ENCODE assay signal across 24 mouse cellular contexts in genomic region chr2:75442632-75443031, GRCm38 (mm10).
DNase-seq lines count a peak whose midpoint lies in the region; ATAC-seq lines count a peak whose summit lies in the region.
"Had no signal": no experiment of that assay in that cellular context is flagged by ENCODE, and none has a peak within 500 bp of the region (broad histone marks: within the 10 kb centered on the region; RNA-seq: fewer than 3 reads in every experiment).

No protein-coding gene starts in this region.

- H3K4me3 ChIP-seq in hindbrain, embryonic 13.5 days = no peak overlapping the region
- no peak overlapping the region for H3K4me3 ChIP-seq in hindbrain, embryonic 16.5 days (ENCODE audit: low read length)
- H3K4me3 ChIP-seq in neural tube, embryonic 14.5 days (ENCODE audit: low read depth, low read length) = no peak overlapping the region
- no peak overlapping the region for H3K4me3 ChIP-seq in forebrain, embryonic 13.5 days
- H3K4me3 ChIP-seq in intestine, embryonic 15.5 days (replicated peaks) = no peak overlapping the region
- H3K4me3 ChIP-seq: heart, adult 2 months; heart, embryonic 12.5 days; kidney, embryonic 15.5 days; liver, embryonic 12.5 days; midbrain, embryonic 12.5 days had no signal

- 45% methylated on average over 1 of the region's 1 CpGs for WGBS in hindbrain, embryonic 13.5 days
- 33% methylated on average over 1 of the region's 1 CpGs for WGBS in hindbrain, embryonic 16.5 days
- 20% methylated on average over 1 of the region's 1 CpGs for WGBS in neural tube, embryonic 14.5 days
- WGBS in forebrain, embryonic 13.5 days = 11% methylated on average over 1 of the region's 1 CpGs
- WGBS in intestine, embryonic 15.5 days = 74% methylated on average over 1 of the region's 1 CpGs

- H3K9ac ChIP-seq in hindbrain, embryonic 13.5 days = no peak overlapping the region
- H3K9ac ChIP-seq in hindbrain, embryonic 16.5 days (ENCODE audit: low read depth, low read length) = no peak overlapping the region
- H3K9ac ChIP-seq in neural tube, embryonic 14.5 days (replicated peaks; ENCODE audit: low read depth, low read length) = no peak overlapping the region
- H3K9ac ChIP-seq in forebrain, embryonic 13.5 days = no peak overlapping the region
- H3K9ac ChIP-seq in intestine, embryonic 15.5 days = no peak overlapping the region
- H3K9ac ChIP-seq: heart, embryonic 12.5 days; kidney, embryonic 15.5 days; liver, embryonic 12.5 days; liver, postnatal 0 days; midbrain, embryonic 12.5 days had no signal

- peaks cover 13% of the 10 kb centered on the region for H3K4me1 ChIP-seq in hindbrain, embryonic 13.5 days (replicated peaks)
- H3K4me1 ChIP-seq in hindbrain, embryonic 16.5 days (ENCODE audit: control insufficient read depth, insufficient read depth, low read depth, low read length) = no peaks in the 10 kb centered on the region
- peaks cover 8% of the 10 kb centered on the region for H3K4me1 ChIP-seq in neural tube, embryonic 14.5 days (ENCODE audit: control insufficient read depth, insufficient read depth, low read length)
- H3K4me1 ChIP-seq in forebrain, embryonic 13.5 days = peaks cover 17% of the 10 kb centered on the region
- H3K4me1 ChIP-seq in intestine, embryonic 15.5 days (replicated peaks) = no peaks in the 10 kb centered on the region
- H3K4me1 ChIP-seq: heart, embryonic 12.5 days; liver, embryonic 12.5 days had no signal

- ATAC-seq in hindbrain, embryonic 13.5 days (ENCODE audit: low FRiP score) = no peak
- no peak for ATAC-seq in hindbrain, embryonic 16.5 days
- 0 out of 2 replicates have a peak, but pooled peaks have one; percentile 46 for ATAC-seq in neural tube, embryonic 14.5 days (ENCODE audit: low read depth)
- peak; percentile 85 for ATAC-seq in forebrain, embryonic 13.5 days
- no peak for ATAC-seq in intestine, embryonic 15.5 days
- ATAC-seq: activated CD4-positive, CD25-positive, alpha-beta regulatory T cell, adult 4 months; CD4-positive, CD25-positive, alpha-beta regulatory T cell, adult 4 months; liver, embryonic 12.5 days; liver, postnatal 0 days had no signal

- H3K9me3 ChIP-seq in hindbrain, embryonic 13.5 days = no peaks in the 10 kb centered on the region
- no peaks in the 10 kb centered on the region for H3K9me3 ChIP-seq in hindbrain, embryonic 16.5 days (ENCODE audit: control insufficient read depth, low read length)
- H3K9me3 ChIP-seq in neural tube, embryonic 14.5 days (ENCODE audit: control insufficient read depth, low read length) = no peaks in the 10 kb centered on the region
- H3K9me3 ChIP-seq in forebrain, embryonic 13.5 days (replicated peaks) = no peaks in the 10 kb centered on the region
- no peaks in the 10 kb centered on the region for H3K9me3 ChIP-seq in intestine, embryonic 15.5 days
- H3K9me3 ChIP-seq: heart, embryonic 12.5 days; kidney, embryonic 15.5 days; liver, embryonic 12.5 days; midbrain, embryonic 12.5 days had no signal

- peak overlapping the region; percentile 55; the same call in 1 of the 2 replicates for H3K27ac ChIP-seq in hindbrain, embryonic 13.5 days
- H3K27ac ChIP-seq in hindbrain, embryonic 16.5 days (ENCODE audit: low read depth, low read length) = no peak overlapping the region
- H3K27ac ChIP-seq in neural tube, embryonic 14.5 days (ENCODE audit: low read depth, low read length) = no peak overlapping the region
- H3K27ac ChIP-seq in forebrain, embryonic 13.5 days = 0 out of 2 replicates have a peak overlapping the region, but pooled peaks have one; percentile 59
- no peak overlapping the region for H3K27ac ChIP-seq in intestine, embryonic 15.5 days
- H3K27ac ChIP-seq: heart, adult 2 months; kidney, embryonic 15.5 days; liver, embryonic 12.5 days had no signal

- H3K4me2 ChIP-seq in hindbrain, embryonic 13.5 days = no peak overlapping the region
- H3K4me2 ChIP-seq in hindbrain, embryonic 16.5 days (ENCODE audit: low read length) = no peak overlapping the region
- H3K4me2 ChIP-seq in neural tube, embryonic 14.5 days (ENCODE audit: low read depth, low read length) = no peak overlapping the region
- no peak overlapping the region for H3K4me2 ChIP-seq in forebrain, embryonic 13.5 days
- H3K4me2 ChIP-seq in intestine, embryonic 15.5 days (replicated peaks) = no peak overlapping the region
- H3K4me2 ChIP-seq: heart, embryonic 12.5 days; kidney, embryonic 15.5 days; liver, embryonic 12.5 days; midbrain, embryonic 12.5 days had no signal

- H3K36me3 ChIP-seq in hindbrain, embryonic 13.5 days = no peaks in the 10 kb centered on the region
- no peaks in the 10 kb centered on the region for H3K36me3 ChIP-seq in hindbrain, embryonic 16.5 days (ENCODE audit: control insufficient read depth, insufficient read depth, low read length)
- no peaks in the 10 kb centered on the region for H3K36me3 ChIP-seq in neural tube, embryonic 14.5 days (ENCODE audit: control insufficient read depth, insufficient read depth, low read length)
- H3K36me3 ChIP-seq in forebrain, embryonic 13.5 days (ENCODE audit: poor library complexity, severe bottlenecking) = no peaks in the 10 kb centered on the region
- no peaks in the 10 kb centered on the region for H3K36me3 ChIP-seq in intestine, embryonic 15.5 days
- H3K36me3 ChIP-seq: heart, embryonic 12.5 days; kidney, embryonic 15.5 days; liver, embryonic 12.5 days; midbrain, embryonic 12.5 days had no signal

- no peaks in the 10 kb centered on the region for H3K27me3 ChIP-seq in hindbrain, embryonic 13.5 days
- H3K27me3 ChIP-seq in hindbrain, embryonic 16.5 days (replicated peaks; ENCODE audit: control insufficient read depth, insufficient read depth, low read length) = no peaks in the 10 kb centered on the region
- no peaks in the 10 kb centered on the region for H3K27me3 ChIP-seq in neural tube, embryonic 14.5 days (ENCODE audit: control insufficient read depth, insufficient read depth, low read length)
- no peaks in the 10 kb centered on the region for H3K27me3 ChIP-seq in forebrain, embryonic 13.5 days
- H3K27me3 ChIP-seq in intestine, embryonic 15.5 days (replicated peaks) = no peaks in the 10 kb centered on the region
- H3K27me3 ChIP-seq: heart, embryonic 12.5 days; kidney, embryonic 15.5 days; liver, embryonic 12.5 days; midbrain, embryonic 12.5 days had no signal

- no peak for DNase-seq in neural tube, embryonic 10.5 days (ENCODE audit: extremely low spot score, low spot score)
- no peak for DNase-seq in spleen, adult 18-20 months
- DNase-seq: adrenal gland, adult 2 months; cerebellum, adult 9-10 months; cerebellum, postnatal 36 days; heart, adult 2 months; kidney, adult 18-20 months; kidney, postnatal 4 days; layer of hippocampus, postnatal 36 days; left cerebral cortex, postnatal 4 days; liver, postnatal 0 days; lung, postnatal 36 days; thymus, postnatal 4 days had no signal

Comparison
In these comparisons a context has a peak if more than half of its experiments do, and no peak if none do; other contexts are left out.
1. H3K27ac ChIP-seq: peak in hindbrain, embryonic 13.5 days (single experiment) and forebrain, embryonic 13.5 days (single experiment); none in hindbrain, embryonic 16.5 days (single experiment), neural tube, embryonic 14.5 days (single experiment) and intestine, embryonic 15.5 days (single experiment).
2. ATAC-seq: peak in neural tube, embryonic 14.5 days (single experiment) and forebrain, embryonic 13.5 days (single experiment); none in hindbrain, embryonic 13.5 days (single experiment), hindbrain, embryonic 16.5 days (single experiment) and intestine, embryonic 15.5 days (single experiment).